Mouse (Mus musculus): ENCODE results near the gene Aldoart2. TPM values are rescaled to one million over a fixed set of nuclear protein-coding genes. Genes with fewer than 3 reads are reported as not detected.
"Not testable (repeated sequence)": the region's sequence is repeated elsewhere in the genome, so short reads cannot be mapped to it uniquely, and the experiment has no call there.

Gene Aldoart2
- polyA plus RNA-seq, 1 experiment from 2014 or later, result not detected

- DNase-seq (ENCODE audit: low spot score), result no peak
Observed at GRCm38 (mm10) chr12:55573089-55573488, 8.1 kb downstream of the Aldoart2 start.

DNA sequence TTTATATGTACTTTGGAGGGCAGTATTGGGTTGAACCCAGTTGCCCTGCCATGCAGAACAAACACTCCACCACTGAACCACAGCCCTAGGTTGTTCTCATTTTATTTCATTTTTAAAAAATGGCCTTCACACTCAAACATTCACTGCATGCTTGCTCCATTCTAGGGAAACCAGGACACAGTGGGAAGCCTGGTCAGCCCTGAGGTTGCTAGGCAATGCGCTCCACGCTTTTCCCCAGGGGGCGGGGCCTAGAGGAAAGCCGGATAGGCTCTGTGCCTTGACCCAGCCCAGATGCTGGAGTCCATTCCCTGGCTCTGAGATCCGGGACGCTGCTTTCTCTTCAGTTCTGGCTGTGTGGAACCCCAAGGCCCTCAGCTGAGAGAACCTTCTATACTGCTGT is 8.8 kb downstream of the Aldoart2 start:
- no peak for DNase-seq (ENCODE audit: low spot score)

- DNase-seq (ENCODE audit: low spot score), result not testable (repeated sequence)
Observed at GRCm38 (mm10) chr12:55586936-55587335, 21.9 kb downstream of the Aldoart2 start.

GRCm38 (mm10) chr12:55598537-55598886 is 33.5 kb downstream of the Aldoart2 start:
- no peak for DNase-seq (ENCODE audit: low spot score)

GRCm38 (mm10) chr12:55598887-55599561 is 34.0 kb downstream of the Aldoart2 start, which contains the start of gene Insm2:
Insm2 (plus strand) TSS chr12:55599427.
- peak; percentile 4 for DNase-seq (ENCODE audit: low spot score)

- DNase-seq (ENCODE audit: low spot score), result peak; percentile 40
Observed at GRCm38 (mm10) chr12:55599639-55600502, 34.8 kb downstream of the Aldoart2 start.

GRCm38 (mm10) chr12:55600503-55600994 is 35.5 kb downstream of the Aldoart2 start:
- DNase-seq (ENCODE audit: low spot score), result no peak

GRCm38 (mm10) chr12:55604411-55604810 is 39.4 kb downstream of the Aldoart2 start:
- no peak for DNase-seq (ENCODE audit: low spot score)

GRCm38 (mm10) chr12:55607902-55608301 is 42.9 kb downstream of the Aldoart2 start:
- DNase-seq (ENCODE audit: low spot score), result no peak

DNA sequence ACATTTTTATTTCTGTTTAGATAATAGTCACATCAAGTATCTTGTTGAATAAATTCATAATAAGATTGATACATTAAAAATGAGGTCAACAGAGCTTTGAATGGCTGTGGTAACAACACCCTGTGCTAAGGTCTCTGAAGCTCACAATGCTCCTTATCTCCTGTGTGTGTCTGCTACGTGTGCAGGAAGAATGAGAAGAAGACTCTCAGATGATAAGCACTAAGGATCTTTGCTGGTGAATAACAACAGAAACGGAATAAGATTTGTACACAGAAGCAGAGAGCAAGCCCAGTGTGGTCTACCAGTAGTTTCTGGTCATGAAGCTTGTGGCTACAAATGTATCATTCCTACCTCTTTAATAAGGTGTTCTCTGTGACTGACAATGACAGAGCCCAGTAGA is 45.8 kb downstream of the Aldoart2 start:
- no peak for DNase-seq (ENCODE audit: low spot score)

Other genes with a start within 250 kb of the Aldoart2 start
- 720 and 727 TPM in 2 replicates for gene Psma6, start 181.0 kb upstream of the Aldoart2 start, polyA plus RNA-seq (2015; fragmentation: Nextera tagmentation; extraction: Ambion mirVana)
- 296 and 339 TPM in 2 replicates for gene Nfkbia, start 72.6 kb upstream of the Aldoart2 start, polyA plus RNA-seq (2015; fragmentation: Nextera tagmentation; extraction: Ambion mirVana)
- 0.09 and 0.25 TPM in 2 replicates for gene Insm2, start 34.2 kb downstream of the Aldoart2 start, polyA plus RNA-seq (2015; fragmentation: Nextera tagmentation; extraction: Ambion mirVana)

All from thymus, postnatal 0 days (tissue).